Mouse (Mus musculus) R1 (cell line): ENCODE measurements around the gene Itpkc.

ENCODE experiments used
- DNase-seq: peaks from one replicate; pipeline ENCODE4 v3.0.0-alpha.2; 2018; ENCODE audit warnings: low read depth, low spot score

Itpkc gene

GRCm38 (mm10) chr7:27165007-27165655 lies 63.3 kb downstream of the Itpkc start:
- no peak for DNase-seq

GRCm38 (mm10) chr7:27164112-27164947 lies 64.1 kb downstream of the Itpkc start:
- peak; percentile 80 for DNase-seq

DNA sequence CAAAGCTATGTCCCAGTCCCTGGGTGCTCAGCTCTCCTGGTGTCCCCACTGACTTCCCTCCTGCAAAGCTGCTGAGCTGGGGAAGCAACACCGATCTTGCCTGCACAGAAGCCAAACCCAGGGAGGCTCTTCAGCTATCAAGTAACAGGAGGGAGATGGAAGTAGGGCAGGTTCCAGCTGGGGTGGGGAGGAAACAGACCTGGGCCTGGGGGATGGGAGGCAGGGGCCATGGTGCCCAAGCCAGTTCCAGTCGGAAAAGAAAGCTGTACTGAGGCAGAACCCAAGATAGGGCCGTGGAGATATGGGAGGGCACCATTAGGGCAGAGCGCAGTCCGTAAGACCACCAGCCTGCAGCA lies 65.0 kb downstream of the Itpkc start:
- no peak for DNase-seq

- no peak for DNase-seq
Observed at GRCm38 (mm10) chr7:27162780-27163449, 65.5 kb downstream of the Itpkc start.

DNA sequence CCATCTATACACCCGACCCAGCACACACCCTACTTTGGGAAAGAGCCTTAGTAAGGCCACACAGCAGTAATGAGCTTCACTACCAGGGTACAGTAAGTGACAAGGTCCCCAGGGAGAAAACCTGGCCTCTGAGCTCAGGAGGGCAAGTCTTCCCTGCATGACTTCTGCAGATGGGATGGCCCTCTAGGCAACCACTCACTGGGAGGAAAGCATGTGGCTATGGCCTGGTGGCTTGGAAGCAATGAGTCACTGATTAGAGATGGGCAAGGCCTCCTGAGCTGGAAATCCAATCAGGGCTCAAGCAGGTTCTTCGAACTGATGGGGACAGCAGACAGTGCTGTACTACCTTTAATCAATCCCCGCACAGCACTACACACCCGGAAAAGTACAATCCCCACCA lies 66.7 kb downstream of the Itpkc start:
- no peak for DNase-seq

DNA sequence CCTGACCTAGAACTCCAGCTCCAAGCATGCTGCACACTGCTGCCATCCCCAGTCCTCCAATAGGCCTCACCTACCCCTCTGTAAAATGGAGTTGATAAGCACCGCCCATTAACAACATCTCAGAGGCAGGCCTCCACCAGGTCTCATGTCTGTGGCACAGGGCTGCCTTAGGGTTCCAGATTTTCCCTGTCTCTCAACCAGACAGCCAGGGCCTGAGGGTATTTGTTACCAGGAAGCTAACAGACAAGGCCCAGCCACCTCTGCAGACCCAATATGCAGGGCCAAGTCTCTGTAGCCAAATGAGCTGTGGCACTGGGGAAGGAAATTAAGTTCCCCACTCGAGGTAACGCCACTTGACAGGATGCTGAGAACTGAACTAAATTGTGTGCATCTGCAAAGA lies 67.5 kb downstream of the Itpkc start:
- no peak for DNase-seq

DNA sequence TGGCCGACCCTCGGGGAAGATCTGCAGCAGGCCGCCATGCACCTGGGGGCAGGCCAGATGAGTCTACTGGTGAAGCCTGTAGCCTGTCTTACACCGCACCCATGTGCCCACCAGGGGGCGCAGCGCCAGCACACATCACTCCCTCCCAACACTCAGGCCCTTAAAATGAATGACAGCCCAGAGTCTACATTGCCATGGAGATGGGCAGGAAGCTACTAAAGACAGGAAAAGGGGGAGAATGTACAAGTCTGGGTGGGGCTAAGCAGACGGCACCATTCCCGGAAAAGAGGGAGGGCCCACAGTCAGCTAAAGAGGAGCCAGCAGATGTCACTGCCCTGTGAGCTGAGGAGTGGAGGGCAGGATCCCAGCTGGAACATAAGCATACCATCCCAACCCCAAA lies 68.6 kb downstream of the Itpkc start:
- DNase-seq, result peak; percentile 99

DNA sequence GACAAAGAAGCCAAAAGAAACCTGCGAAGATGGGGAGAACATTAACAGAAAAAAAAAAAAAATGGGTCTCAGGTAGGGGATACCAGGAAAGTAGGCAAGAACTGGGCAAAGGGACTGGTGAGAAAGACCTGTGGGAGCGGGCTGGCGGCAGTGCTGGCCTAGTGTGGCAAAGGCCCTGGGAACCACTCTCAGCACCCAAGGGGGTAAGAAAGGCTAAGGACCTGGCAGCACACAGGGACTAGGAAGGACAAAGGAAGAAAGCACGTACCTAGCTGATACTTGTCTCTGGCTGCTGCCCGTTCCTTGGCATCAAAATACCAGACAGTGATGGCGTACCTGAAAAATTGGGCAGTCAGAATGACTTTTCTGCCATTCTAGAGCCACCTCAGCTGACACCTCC lies 69.2 kb downstream of the Itpkc start:
- no peak for DNase-seq

- no peak for DNase-seq
Observed at GRCm38 (mm10) chr7:27158171-27158570, 70.3 kb downstream of the Itpkc start.
